Mouse (Mus musculus): ENCODE results near the gene Meox2. TPM values are rescaled to one million over a fixed set of nuclear protein-coding genes. Genes with fewer than 3 reads are reported as not detected.

The Meox2 gene
- 1.7 TPM for polyA plus RNA-seq (2015; fragmentation: Illumina TruSeq; extraction: RNeasy Lipid Tissue Mini Kit (QIAGEN cat#74804); ENCODE audit: insufficient read depth, low read depth, low replicate concordance)

DNA sequence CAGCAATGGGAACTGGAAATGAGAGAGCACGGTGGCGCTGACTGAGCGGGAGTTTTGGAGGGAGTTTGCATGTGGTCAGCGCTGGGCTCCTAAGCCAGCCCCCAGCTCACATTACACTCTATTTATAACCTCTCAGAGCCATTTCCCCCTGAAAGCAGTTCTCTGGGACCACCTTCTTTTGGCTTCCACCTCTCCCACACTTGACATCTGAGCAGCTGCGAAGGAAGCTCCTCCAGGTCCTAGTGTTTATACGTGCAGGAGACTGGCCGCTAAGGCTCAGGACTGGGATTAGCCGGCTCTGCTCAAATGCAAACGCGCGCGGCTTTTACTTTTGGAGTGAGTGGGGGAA is at the start of gene Meox2:
TSS of gene Meox2 (plus strand) at position 151 of the 349 bp plus-strand sequence.

Other genes with a start within 250 kb of the Meox2 start
- gene Agmo, start 133.1 kb downstream of the Meox2 start, polyA plus RNA-seq (2015; fragmentation: Illumina TruSeq; extraction: RNeasy Lipid Tissue Mini Kit (QIAGEN cat#74804); ENCODE audit: insufficient read depth, low read depth, low replicate concordance): 2.3 TPM